27 mouse cellular contexts compared by ENCODE assay signal in genomic region chr4:59366206-59366605, GRCm38 (mm10).
DNase-seq lines count a peak whose midpoint lies in the region; ATAC-seq lines count a peak whose summit lies in the region.
"Had no signal": no experiment of that assay in that cellular context is flagged by ENCODE, and none has a peak within 500 bp of the region (broad histone marks: within the 10 kb centered on the region; RNA-seq: fewer than 3 reads in every experiment).

No protein-coding gene starts in this region.

- H3K27me3 ChIP-seq in neural tube, embryonic 15.5 days (replicated peaks), result no peaks in the 10 kb centered on the region
- H3K27me3 ChIP-seq: heart, embryonic 13.5 days; kidney, embryonic 15.5 days; limb, embryonic 12.5 days; liver, embryonic 12.5 days; midbrain, embryonic 12.5 days; Patski had no signal

- no peaks in the 10 kb centered on the region for H3K36me3 ChIP-seq in neural tube, embryonic 15.5 days
- H3K36me3 ChIP-seq: kidney, embryonic 15.5 days; limb, embryonic 12.5 days; midbrain, embryonic 12.5 days had no signal

- peak; percentile 88 for ATAC-seq in frontal cortex, adult (ENCODE audit: low TSS enrichment)
- peak; percentile 63 for ATAC-seq in megakaryocyte, adult 5-6 weeks (ENCODE audit: poor library complexity, severe bottlenecking)
- no peak for ATAC-seq in neural tube, embryonic 15.5 days (ENCODE audit: low FRiP score)
- ATAC-seq: activated CD4-positive, CD25-positive, alpha-beta regulatory T cell, adult 4 months; forebrain, postnatal 0 days; hindbrain, embryonic 16.5 days; intestine, embryonic 16.5 days; liver, embryonic 12.5 days; Patski had no signal

- no peak overlapping the region for H3K4me3 ChIP-seq in neural tube, embryonic 15.5 days (replicated peaks)
- H3K4me3 ChIP-seq: gastrocnemius, adult 2 months; heart, embryonic 13.5 days; kidney, embryonic 15.5 days; limb, embryonic 12.5 days; liver, embryonic 12.5 days; midbrain, embryonic 12.5 days had no signal

- H3K4me2 ChIP-seq in neural tube, embryonic 15.5 days, result no peak overlapping the region
- H3K4me2 ChIP-seq: heart, embryonic 13.5 days; kidney, embryonic 15.5 days; limb, embryonic 12.5 days; liver, embryonic 12.5 days; midbrain, embryonic 12.5 days had no signal

- peaks cover 11% of the 10 kb centered on the region for H3K4me1 ChIP-seq in neural tube, embryonic 15.5 days

- intact Hi-C loops in left cerebral cortex, postnatal 4 days (cut with DNase I), result loop anchor here (10.0 kb wide), 1 partner anchor 409 kb away; no protein-coding TSS in a partner anchor

- no peak overlapping the region for H3K9ac ChIP-seq in neural tube, embryonic 15.5 days (replicated peaks)
- H3K9ac ChIP-seq: forebrain, postnatal 0 days; heart, embryonic 13.5 days; kidney, embryonic 15.5 days; limb, embryonic 12.5 days; liver, embryonic 12.5 days; midbrain, embryonic 12.5 days had no signal

- no peaks in the 10 kb centered on the region for H3K9me3 ChIP-seq in neural tube, embryonic 15.5 days (replicated peaks)
- H3K9me3 ChIP-seq: heart, embryonic 13.5 days; limb, embryonic 12.5 days; liver, embryonic 12.5 days; midbrain, embryonic 12.5 days had no signal

- no peak overlapping the region for H3K27ac ChIP-seq in neural tube, embryonic 15.5 days (replicated peaks)
- H3K27ac ChIP-seq: gastrocnemius, adult 2 months; heart, embryonic 13.5 days; kidney, embryonic 15.5 days; limb, embryonic 12.5 days; liver, embryonic 12.5 days; midbrain, embryonic 12.5 days had no signal

- WGBS in neural tube, embryonic 15.5 days, result 95% methylated on average over 9 of the region's 9 CpGs

- DNase-seq in frontal cortex, postnatal 10 days (ENCODE audit: low spot score in 2 of 2), result no peak
- DNase-seq in 3T3-L1 (ENCODE audit: low read depth, low spot score), result peak; percentile 58
- peak; percentile 59 for DNase-seq in NIH3T3 (ENCODE audit: low read depth)
- DNase-seq in left cerebral cortex, postnatal 4 days, result no peak
- no peak for DNase-seq in kidney, adult 8-10 months
- DNase-seq: adrenal gland, postnatal 14 days; B cell, adult 2 months; cerebellum, adult 9-11 months; embryo, embryonic 11 days; forebrain, postnatal 0 days; gastrocnemius, adult 2 months; heart, postnatal 4 days; kidney, postnatal 4 days; lung, adult 2 months; lung, postnatal 4 days had no signal

Comparison
In these comparisons a context has a peak if more than half of its experiments do, and no peak if none do; other contexts are left out.
1. DNase-seq: peak in 3T3-L1 (single experiment) and NIH3T3 (single experiment); none in frontal cortex, postnatal 10 days (0 of 2), left cerebral cortex, postnatal 4 days (single experiment) and kidney, adult 8-10 months (0 of 2).